Mouse (Mus musculus): ENCODE results near the gene Tcirg1. TPM values are rescaled to one million over a fixed set of nuclear protein-coding genes. Genes with fewer than 3 reads are reported as not detected.

The Tcirg1 gene
- 8.6 and 16.7 TPM in 2 replicates for polyA plus RNA-seq (2014; fragmentation: Nextera tagmentation; extraction: Ambion mirVana)

- peak within 1 kb of the TSS; percentile 51 for H3K9ac ChIP-seq (replicated peaks; ENCODE audit: low read depth, low read length)
- peaks cover 13% of the 10 kb centered on the region; the same call in 1 of the 2 replicates for H3K36me3 ChIP-seq (ENCODE audit: control insufficient read depth, insufficient read depth, low read length)
- WGBS, result 7% methylated on average over 36 of the region's 36 CpGs
- peaks cover 8% of the 10 kb centered on the region for H3K4me1 ChIP-seq (ENCODE audit: control insufficient read depth, insufficient read depth, low read length)
- H3K4me2 ChIP-seq (ENCODE audit: low read depth, low read length), result peak within 1 kb of the TSS; percentile 60
- H3K27me3 ChIP-seq (ENCODE audit: control insufficient read depth, insufficient read depth, low read length), result no peaks in the 10 kb centered on the region
- peak within 1 kb of the TSS; percentile 36 for H3K4me3 ChIP-seq (ENCODE audit: low read depth, low read length)
- ATAC-seq (ENCODE audit: low read depth), result peak; percentile 54; the same call in 1 of the 2 replicates
- no peaks in the 10 kb centered on the region for H3K9me3 ChIP-seq (ENCODE audit: control insufficient read depth, low read length)
- no peak within 1 kb of the TSS; the same call in 1 of the 2 replicates for H3K27ac ChIP-seq (ENCODE audit: low read depth, low read length)
These were observed at the start of gene Tcirg1 for GRCm38 (mm10) chr19:3906795-3907786. TSS of gene Tcirg1 (minus strand) at chr19:3907133.

GRCm38 (mm10) chr19:3955804-3956203 is 48.9 kb upstream of the Tcirg1 start:
- Histone ChIP-seq H3K4me3 (ENCODE audit: low read depth, low read length) (no peak overlapping the region), H3K27ac (ENCODE audit: low read depth, low read length) (no peak overlapping the region), H3K4me2 (ENCODE audit: low read depth, low read length) (no peak overlapping the region), H3K4me1 (ENCODE audit: control insufficient read depth, insufficient read depth, low read length) (no peaks in the 10 kb centered on the region), H3K9me3 (ENCODE audit: control insufficient read depth, low read length) (no peaks in the 10 kb centered on the region), H3K9ac (replicated peaks; ENCODE audit: low read depth, low read length) (no peak overlapping the region), H3K27me3 (ENCODE audit: control insufficient read depth, insufficient read depth, low read length) (no peaks in the 10 kb centered on the region), H3K36me3 (ENCODE audit: control insufficient read depth, insufficient read depth, low read length) (no peaks in the 10 kb centered on the region)
- no peak for ATAC-seq (ENCODE audit: low read depth)
- 54% methylated on average over 4 of the region's 4 CpGs for WGBS

- H3K4me2 ChIP-seq (ENCODE audit: low read depth, low read length), result no peak overlapping the region
- H3K9ac ChIP-seq (replicated peaks; ENCODE audit: low read depth, low read length), result no peak overlapping the region
- no peaks in the 10 kb centered on the region for H3K36me3 ChIP-seq (ENCODE audit: control insufficient read depth, insufficient read depth, low read length)
- 77% methylated on average over 3 of the region's 3 CpGs for WGBS
- H3K27me3 ChIP-seq (ENCODE audit: control insufficient read depth, insufficient read depth, low read length), result no peaks in the 10 kb centered on the region
- no peaks in the 10 kb centered on the region for H3K9me3 ChIP-seq (ENCODE audit: control insufficient read depth, low read length)
- H3K27ac ChIP-seq (ENCODE audit: low read depth, low read length), result no peak overlapping the region
- no peak overlapping the region for H3K4me3 ChIP-seq (ENCODE audit: low read depth, low read length)
- no peak for ATAC-seq (ENCODE audit: low read depth)
- H3K4me1 ChIP-seq (ENCODE audit: control insufficient read depth, insufficient read depth, low read length), result no peaks in the 10 kb centered on the region
These were observed 48.1 kb upstream of the Tcirg1 start for GRCm38 (mm10) chr19:3955033-3955432.

- Histone ChIP-seq H3K27ac (ENCODE audit: low read depth, low read length) (no peak overlapping the region), H3K9ac (replicated peaks; ENCODE audit: low read depth, low read length) (no peak overlapping the region), H3K4me1 (ENCODE audit: control insufficient read depth, insufficient read depth, low read length) (no peaks in the 10 kb centered on the region), H3K4me2 (ENCODE audit: low read depth, low read length) (no peak overlapping the region), H3K36me3 (ENCODE audit: control insufficient read depth, insufficient read depth, low read length) (no peaks in the 10 kb centered on the region), H3K9me3 (ENCODE audit: control insufficient read depth, low read length) (no peaks in the 10 kb centered on the region), H3K27me3 (ENCODE audit: control insufficient read depth, insufficient read depth, low read length) (no peaks in the 10 kb centered on the region), H3K4me3 (ENCODE audit: low read depth, low read length) (no peak overlapping the region)
- ATAC-seq (ENCODE audit: low read depth), result no peak
- WGBS, result 53% methylated on average over 1 of the region's 1 CpGs
These were observed 45.2 kb upstream of the Tcirg1 start for GRCm38 (mm10) chr19:3952099-3952498.

- no peak overlapping the region for H3K4me2 ChIP-seq (ENCODE audit: low read depth, low read length)
- no peak overlapping the region for H3K27ac ChIP-seq (ENCODE audit: low read depth, low read length)
- no peaks in the 10 kb centered on the region for H3K9me3 ChIP-seq (ENCODE audit: control insufficient read depth, low read length)
- no peak for ATAC-seq (ENCODE audit: low read depth)
- no peaks in the 10 kb centered on the region for H3K27me3 ChIP-seq (ENCODE audit: control insufficient read depth, insufficient read depth, low read length)
- H3K4me3 ChIP-seq (ENCODE audit: low read depth, low read length), result no peak overlapping the region
- H3K4me1 ChIP-seq (ENCODE audit: control insufficient read depth, insufficient read depth, low read length), result no peaks in the 10 kb centered on the region
- no peak overlapping the region for H3K9ac ChIP-seq (replicated peaks; ENCODE audit: low read depth, low read length)
- H3K36me3 ChIP-seq (ENCODE audit: control insufficient read depth, insufficient read depth, low read length), result no peaks in the 10 kb centered on the region
These were observed 44.5 kb upstream of the Tcirg1 start for GRCm38 (mm10) chr19:3951461-3951860.

- Histone ChIP-seq H3K9ac (replicated peaks; ENCODE audit: low read depth, low read length) (no peak overlapping the region), H3K4me1 (ENCODE audit: control insufficient read depth, insufficient read depth, low read length) (no peaks in the 10 kb centered on the region), H3K36me3 (ENCODE audit: control insufficient read depth, insufficient read depth, low read length) (no peaks in the 10 kb centered on the region), H3K27me3 (ENCODE audit: control insufficient read depth, insufficient read depth, low read length) (no peaks in the 10 kb centered on the region), H3K4me3 (ENCODE audit: low read depth, low read length) (no peak overlapping the region), H3K27ac (ENCODE audit: low read depth, low read length) (no peak overlapping the region), H3K9me3 (ENCODE audit: control insufficient read depth, low read length) (no peaks in the 10 kb centered on the region), H3K4me2 (ENCODE audit: low read depth, low read length) (no peak overlapping the region)
- ATAC-seq (ENCODE audit: low read depth), result no peak
- 79% methylated on average over 3 of the region's 3 CpGs for WGBS
These were observed 43.4 kb upstream of the Tcirg1 start for GRCm38 (mm10) chr19:3950331-3950730.

- Histone ChIP-seq H3K36me3 (ENCODE audit: control insufficient read depth, insufficient read depth, low read length) (no peaks in the 10 kb centered on the region), H3K27ac (ENCODE audit: low read depth, low read length) (no peak overlapping the region), H3K4me1 (ENCODE audit: control insufficient read depth, insufficient read depth, low read length) (no peaks in the 10 kb centered on the region), H3K9me3 (ENCODE audit: control insufficient read depth, low read length) (no peaks in the 10 kb centered on the region), H3K9ac (replicated peaks; ENCODE audit: low read depth, low read length) (no peak overlapping the region), H3K4me3 (ENCODE audit: low read depth, low read length) (no peak overlapping the region), H3K4me2 (ENCODE audit: low read depth, low read length) (no peak overlapping the region), H3K27me3 (ENCODE audit: control insufficient read depth, insufficient read depth, low read length) (no peaks in the 10 kb centered on the region)
- ATAC-seq (ENCODE audit: low read depth), result no peak
- 71% methylated on average over 13 of the region's 14 CpGs for WGBS
These were observed 41.6 kb upstream of the Tcirg1 start for GRCm38 (mm10) chr19:3948546-3948945.

GRCm38 (mm10) chr19:3947813-3948212 is 40.9 kb upstream of the Tcirg1 start:
- 88% methylated on average over 3 of the region's 3 CpGs for WGBS

GRCm38 (mm10) chr19:3946715-3947114 is 39.8 kb upstream of the Tcirg1 start:
- no peak overlapping the region for H3K4me2 ChIP-seq (ENCODE audit: low read depth, low read length)
- no peaks in the 10 kb centered on the region for H3K27me3 ChIP-seq (ENCODE audit: control insufficient read depth, insufficient read depth, low read length)
- no peaks in the 10 kb centered on the region for H3K36me3 ChIP-seq (ENCODE audit: control insufficient read depth, insufficient read depth, low read length)
- WGBS, result 24% methylated on average over 2 of the region's 2 CpGs
- no peaks in the 10 kb centered on the region for H3K4me1 ChIP-seq (ENCODE audit: control insufficient read depth, insufficient read depth, low read length)
- no peak overlapping the region for H3K9ac ChIP-seq (replicated peaks; ENCODE audit: low read depth, low read length)
- H3K4me3 ChIP-seq (ENCODE audit: low read depth, low read length), result no peak overlapping the region
- ATAC-seq (ENCODE audit: low read depth), result peak; percentile 83; the same call in 1 of the 2 replicates
- H3K27ac ChIP-seq (ENCODE audit: low read depth, low read length), result no peak overlapping the region
- H3K9me3 ChIP-seq (ENCODE audit: control insufficient read depth, low read length), result no peaks in the 10 kb centered on the region

More at GRCm38 (mm10) chr19:3947813-3948212, 40.9 kb upstream of the Tcirg1 start:
- Histone ChIP-seq H3K9me3 (ENCODE audit: control insufficient read depth, low read length) (no peaks in the 10 kb centered on the region), H3K9ac (replicated peaks; ENCODE audit: low read depth, low read length) (no peak overlapping the region), H3K4me1 (ENCODE audit: control insufficient read depth, insufficient read depth, low read length) (no peaks in the 10 kb centered on the region), H3K27ac (ENCODE audit: low read depth, low read length) (no peak overlapping the region), H3K4me3 (ENCODE audit: low read depth, low read length) (no peak overlapping the region), H3K27me3 (ENCODE audit: control insufficient read depth, insufficient read depth, low read length) (no peaks in the 10 kb centered on the region), H3K4me2 (ENCODE audit: low read depth, low read length) (no peak overlapping the region), H3K36me3 (ENCODE audit: control insufficient read depth, insufficient read depth, low read length) (no peaks in the 10 kb centered on the region)
- ATAC-seq (ENCODE audit: low read depth), result no peak
